Mouse (Mus musculus): Measurements from ENCODE around the gene Mfsd12.

Mfsd12 gene

DNA sequence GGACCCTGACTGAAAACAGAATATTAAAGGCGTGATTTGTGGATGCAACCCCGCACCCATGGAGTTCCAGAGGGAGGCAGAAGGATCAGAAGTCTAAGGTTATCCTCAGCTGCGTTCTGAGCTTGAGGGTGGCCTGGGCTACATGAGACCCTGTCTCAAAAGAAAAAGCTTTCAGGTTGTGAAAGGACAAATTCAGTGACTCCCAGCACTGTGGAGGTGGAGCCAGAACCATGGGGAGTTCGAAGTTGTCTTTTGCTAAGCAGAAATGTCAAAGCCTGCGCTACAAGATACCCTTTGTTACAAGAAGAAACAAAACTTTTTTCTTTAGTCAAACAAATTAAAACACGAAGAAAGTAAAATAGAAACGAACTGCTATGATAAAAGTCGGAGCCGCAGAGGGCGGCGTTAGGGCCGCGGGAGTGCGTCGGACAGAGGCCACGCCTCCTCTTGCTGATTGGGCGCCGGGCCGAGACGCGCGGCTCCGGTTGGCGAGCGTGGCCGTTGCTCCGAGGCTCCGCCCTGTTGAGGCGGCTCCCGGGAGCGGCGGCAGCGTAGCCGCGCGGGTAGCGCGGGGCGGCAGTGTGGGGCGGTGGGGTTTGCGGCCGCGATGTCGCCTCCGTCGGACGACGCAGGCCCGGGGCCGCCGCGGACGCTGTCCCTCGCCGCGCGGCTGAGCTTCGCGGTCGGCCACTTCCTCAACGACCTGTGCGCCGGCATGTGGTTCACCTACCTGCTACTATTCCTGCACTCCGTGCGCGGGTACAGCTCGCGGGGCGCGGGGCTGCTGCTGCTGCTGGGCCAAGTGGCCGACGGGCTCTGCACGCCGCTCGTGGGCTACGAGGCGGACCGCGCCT, at the start of gene Mfsd12:
Gene Mfsd12, plus strand, starts transcription at position 501 of the 854 bp plus-strand sequence.
- DNase-seq (ENCODE audit: low spot score) = peak; percentile 91

DNA sequence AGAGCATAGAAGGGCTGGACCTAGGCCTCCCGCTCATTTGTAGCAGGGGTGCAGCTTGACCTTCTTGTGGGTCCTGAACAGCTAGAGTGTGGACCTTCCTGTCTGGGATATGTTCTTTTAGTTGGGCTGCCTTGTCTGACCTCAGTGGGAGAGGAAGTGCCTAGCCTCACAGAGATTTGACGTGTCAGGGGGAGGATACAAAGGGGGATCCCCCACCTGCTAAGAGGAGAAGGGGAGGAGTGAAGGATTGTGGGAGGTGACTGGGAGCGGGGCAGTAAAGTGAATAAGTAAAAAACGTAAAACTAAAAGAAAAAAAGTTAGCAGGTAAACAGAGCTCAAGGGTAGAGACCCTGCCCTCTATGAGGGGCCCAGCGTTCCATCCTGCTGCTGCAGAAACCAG, 47.7 kb upstream of the Mfsd12 start:
- DNase-seq (ENCODE audit: low spot score) = no peak

DNA sequence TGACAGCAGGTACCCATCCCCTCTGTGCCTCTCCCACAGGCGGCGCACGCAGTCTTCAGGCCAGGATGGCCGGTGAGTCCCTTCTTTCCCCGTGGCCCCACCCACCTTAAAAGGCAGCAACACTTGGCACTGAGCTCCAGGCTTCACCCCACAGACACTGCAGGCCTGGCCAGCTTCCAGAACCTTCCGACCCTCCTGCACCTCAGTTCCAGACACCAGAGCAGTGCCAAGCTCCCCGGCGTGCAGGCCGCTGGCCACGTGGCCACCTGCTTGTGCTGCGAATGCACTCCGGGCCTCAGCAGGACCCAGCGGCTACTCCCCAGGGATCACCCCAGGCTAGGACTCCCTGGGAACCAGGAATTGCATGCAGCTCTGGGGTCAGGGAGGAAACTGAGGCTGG, 43.7 kb upstream of the Mfsd12 start:
- no peak for DNase-seq (ENCODE audit: low spot score)

DNA sequence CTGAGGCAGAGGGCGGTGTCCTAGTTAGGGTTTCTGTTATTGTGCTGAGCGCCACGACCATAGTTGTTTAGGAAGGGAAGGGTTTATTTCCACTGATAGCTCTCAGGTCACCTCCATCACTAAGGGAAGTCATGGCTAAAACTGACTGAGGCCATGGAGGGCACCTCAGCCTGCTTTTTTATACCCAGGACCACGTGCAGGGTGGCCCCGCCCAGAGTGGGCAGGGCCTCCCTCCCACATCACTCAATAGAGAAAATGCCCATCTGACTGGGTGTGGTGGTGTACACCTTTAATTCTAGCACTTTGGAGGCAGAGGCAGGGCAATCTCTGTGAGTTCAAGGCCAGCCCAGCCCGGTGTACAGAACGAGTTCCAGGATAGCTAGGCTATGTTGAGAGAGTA, 43.1 kb upstream of the Mfsd12 start:
- DNase-seq (ENCODE audit: low spot score) = no peak

- DNase-seq (ENCODE audit: low spot score) = no peak
Observed at GRCm38 (mm10) chr10:81315587-81315986, 41.7 kb upstream of the Mfsd12 start.

DNA sequence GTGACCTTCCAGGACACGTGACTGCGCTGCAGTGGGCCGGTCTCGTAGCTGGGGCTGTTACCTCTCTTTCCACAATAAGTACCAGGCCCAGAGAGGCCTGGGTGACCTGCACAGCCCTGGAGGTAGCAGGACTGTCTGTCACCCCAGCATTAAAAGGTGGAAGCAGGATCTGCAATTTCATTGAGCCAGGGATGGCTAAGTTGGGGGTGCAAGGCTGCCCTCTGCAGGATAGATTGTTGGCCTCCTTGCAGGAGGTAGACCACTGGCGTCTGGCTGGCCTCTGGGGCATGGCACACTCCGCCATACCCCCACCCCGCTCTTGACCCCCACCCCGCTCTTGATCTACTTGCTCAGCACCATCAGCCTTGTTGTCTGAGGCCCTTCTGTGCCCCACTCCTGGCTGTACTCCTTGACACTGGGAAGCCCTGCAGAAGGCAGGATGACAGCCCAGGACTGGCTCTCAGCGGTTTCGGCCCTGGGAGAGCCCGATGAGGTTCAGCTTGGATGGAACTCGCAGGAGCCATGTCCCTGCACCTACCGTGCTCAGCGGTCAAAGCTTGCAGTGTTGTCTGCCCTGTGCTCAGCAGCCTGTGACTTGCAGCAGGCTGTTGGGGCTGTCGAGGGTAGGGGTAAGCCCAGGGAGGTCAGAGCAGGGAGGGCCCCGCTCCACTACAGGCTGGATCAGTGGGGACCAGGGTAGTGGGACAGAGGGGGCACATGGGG, 40.8 kb upstream of the Mfsd12 start:
- DNase-seq (ENCODE audit: low spot score) = no peak

DNA sequence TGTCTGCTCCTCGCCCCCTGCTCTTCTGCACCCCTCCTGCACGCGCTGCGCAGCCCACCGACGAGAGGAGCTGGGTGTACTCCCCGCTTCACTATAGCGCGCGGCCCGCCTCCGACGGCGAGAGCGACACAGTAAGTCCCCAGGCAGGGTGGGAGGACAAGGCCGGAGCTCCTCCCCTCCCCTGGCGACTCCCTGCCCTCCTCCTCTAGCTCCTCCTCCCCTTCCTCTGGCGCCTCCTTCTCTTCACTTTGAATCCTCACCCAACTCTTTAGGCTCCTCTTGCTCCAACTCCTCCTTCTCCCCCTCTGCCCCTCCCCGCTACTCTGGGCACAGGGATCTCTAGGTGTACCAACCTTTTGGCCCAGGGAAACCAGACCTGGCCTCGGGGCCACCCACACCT, 40.0 kb upstream of the Mfsd12 start:
- DNase-seq (ENCODE audit: low spot score) = peak; percentile 65

DNA sequence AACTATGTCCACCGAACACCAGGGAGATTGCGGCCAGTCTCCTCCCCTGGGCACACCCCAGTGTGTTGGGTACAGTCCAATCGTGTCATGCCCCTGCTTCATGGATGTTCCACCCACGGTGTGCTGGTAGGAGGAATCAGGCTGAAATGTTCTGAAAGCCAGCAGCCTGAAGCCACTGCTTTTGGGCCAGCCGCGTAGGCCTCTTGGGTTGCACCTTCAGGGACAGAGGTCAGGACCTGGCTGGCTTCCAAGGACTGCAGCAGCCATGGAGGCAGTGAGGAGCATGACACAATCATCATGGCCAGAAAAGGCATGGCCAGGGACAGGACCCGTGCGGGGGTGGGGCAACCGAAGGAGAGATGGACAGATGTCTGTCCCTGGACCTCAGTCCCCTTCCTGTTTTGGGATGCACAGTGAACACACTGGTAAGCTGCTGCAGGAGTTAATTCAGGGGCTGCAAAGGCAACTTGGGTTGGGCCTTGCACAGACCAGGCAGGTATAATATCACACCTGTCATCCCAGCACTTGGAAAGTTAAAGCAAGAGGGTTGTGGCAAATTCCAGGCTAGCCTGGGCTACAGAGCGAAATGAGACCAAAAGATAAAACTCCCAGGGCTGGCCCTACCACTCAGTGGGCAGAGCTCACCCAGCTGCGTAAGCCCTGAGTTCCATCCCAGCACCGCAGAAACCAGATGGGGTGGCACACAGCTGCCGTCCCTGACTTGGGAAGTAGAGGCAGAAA, 38.5 kb upstream of the Mfsd12 start:
- DNase-seq (ENCODE audit: low spot score) = peak; percentile 57

- no peak for DNase-seq (ENCODE audit: low spot score)
Observed at GRCm38 (mm10) chr10:81319330-81319699, 38.0 kb upstream of the Mfsd12 start.

DNA sequence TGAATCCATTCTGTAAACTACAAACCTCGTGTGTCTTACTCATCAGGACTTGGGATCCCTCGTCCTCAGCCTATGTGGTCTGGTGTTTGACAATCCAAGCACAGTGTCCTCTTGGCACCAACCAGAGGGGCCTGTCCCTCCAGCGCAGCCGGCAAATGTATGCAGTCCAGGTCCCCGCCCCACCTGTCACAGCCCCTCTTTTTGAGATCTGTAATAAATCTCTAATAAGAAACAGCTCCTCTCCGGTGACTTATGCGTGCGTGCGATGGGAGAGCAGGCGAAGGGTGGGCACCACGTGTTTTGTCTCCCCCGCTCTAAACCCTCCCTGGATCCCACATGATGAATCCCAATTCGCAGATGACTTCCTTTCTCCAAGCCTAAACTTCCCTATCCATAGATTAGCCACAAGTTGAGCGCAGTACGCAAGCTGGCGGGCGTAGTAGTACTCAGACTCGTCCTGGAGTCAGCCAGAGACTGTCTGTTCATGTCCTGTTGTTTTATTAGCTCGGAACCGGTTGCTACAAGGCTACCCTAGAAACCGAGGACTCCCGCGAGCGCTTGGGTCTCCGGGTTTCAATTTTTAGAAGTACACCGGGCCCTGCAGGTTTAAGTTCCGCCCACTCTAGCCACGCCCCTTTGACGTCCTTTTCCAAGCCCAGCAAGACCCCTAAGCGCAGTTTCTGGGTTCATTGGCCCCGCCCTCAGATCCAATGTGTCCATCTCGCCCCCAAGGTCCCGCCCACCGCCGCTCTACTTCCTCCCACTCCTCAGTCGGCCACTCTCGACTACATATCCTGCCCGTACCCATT, 37.3 kb upstream of the Mfsd12 start:
- peak; percentile 96 for DNase-seq (ENCODE audit: low spot score)

DNA sequence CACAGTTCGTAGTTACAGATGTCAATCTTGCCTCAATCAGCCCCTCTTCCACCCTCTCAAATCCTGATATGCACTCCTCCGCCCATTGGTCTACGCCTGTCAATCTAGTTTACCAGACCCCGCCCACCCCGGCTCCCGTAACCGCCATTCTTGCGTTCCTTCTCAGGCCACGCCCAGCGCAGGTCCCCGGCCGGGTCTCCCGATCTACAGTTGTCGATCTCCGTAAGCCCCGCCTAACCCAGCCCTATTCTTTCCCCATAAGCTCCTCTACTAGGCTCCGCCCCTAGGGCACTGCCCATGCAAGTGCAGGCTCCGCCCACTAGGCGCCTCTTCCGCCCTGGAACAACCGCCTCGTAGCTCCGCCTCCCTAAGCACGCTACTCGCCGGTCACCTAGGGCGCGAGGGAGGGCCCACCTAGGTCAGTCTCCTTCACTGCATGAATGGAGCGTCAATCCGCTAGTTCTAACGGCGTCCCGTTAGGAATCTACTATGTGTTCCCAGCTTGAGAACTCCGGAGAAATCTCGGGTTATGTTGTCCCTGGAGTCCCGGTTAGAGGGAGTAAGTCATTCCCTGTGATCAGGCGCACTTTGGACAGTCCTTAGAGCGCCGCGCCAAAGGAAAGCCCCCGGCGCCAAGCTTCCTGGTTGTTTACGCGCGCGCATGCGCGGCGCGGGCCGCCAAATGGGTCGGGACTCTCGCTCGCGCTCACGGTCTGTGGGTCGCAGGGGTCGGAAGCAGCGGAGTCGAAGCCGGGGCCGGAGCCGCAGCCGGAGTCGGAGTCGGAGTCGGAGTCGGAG, 36.5 kb upstream of the Mfsd12 start, which contains the start of gene Cactin:
Gene Cactin, plus strand, starts transcription at position 554 of the 798 bp plus-strand sequence.
- peak; percentile 99 for DNase-seq (ENCODE audit: low spot score)

GRCm38 (mm10) chr10:81321436-81321835, 35.9 kb upstream of the Mfsd12 start:
- no peak for DNase-seq (ENCODE audit: low spot score)

GRCm38 (mm10) chr10:81322444-81322843, 34.8 kb upstream of the Mfsd12 start:
- DNase-seq (ENCODE audit: low spot score) = no peak

DNA sequence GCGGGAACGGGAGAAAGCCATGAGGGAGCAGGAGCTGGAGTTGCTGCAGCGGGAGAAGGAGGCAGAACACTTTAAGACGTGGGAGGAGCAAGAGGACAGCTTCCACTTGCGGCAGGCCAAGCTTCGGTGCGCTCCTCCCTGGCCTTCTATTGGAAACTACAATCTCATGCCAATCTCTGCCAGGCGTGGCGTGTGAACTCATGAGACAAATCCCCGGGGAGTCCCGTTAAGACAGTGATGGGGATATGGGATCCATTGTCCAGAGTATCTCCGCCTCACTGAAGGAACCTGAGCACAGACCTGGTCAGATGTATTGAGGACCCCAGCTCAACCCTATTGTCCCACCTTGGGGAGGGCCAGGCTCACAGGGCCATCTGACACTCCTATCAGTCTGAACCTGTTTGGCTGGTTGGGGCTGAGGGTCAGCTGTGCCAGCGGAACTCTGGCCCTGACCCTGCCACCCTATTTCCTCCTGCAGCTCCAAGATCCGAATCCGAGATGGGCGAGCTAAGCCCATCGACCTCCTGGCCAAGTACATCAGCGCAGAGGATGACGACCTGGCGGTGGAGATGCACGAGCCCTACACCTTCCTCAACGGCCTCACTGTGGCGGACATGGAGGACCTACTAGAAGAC, 34.0 kb upstream of the Mfsd12 start:
- DNase-seq (ENCODE audit: low spot score) = no peak

DNA sequence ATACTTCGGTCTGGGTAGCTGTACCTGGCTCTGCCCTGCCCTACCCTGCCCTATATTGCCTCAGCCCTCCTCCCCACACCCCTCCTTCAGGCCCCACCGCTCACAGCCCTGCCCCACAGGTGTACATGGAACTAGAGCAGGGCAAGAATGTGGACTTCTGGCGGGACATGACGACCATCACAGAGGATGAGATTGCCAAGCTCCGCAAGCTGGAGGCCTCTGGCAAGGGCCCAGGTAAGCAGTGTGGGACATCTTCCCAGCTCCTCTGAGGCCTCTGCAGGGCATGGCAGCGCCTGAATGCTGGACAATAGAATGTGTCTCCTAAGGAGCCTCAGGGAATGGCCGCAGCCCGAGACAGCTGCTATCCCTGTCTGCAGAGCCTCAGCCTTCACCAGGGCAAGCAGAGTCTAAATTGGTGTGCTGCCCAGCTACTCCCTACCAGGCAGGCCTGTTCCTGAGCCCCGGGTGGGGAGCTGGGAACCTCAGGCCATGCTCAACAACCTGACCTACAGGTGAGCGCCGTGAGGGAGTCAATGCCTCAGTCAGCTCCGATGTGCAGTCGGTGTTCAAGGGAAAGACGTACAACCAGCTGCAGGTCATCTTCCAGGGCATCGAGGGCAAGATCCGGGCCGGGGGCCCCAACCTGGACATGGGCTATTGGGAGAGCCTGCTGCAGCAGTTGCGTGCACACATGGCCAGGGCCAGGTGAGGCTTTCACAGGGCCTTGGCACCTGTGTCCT, 33.3 kb upstream of the Mfsd12 start:
- DNase-seq (ENCODE audit: low spot score) = no peak

GRCm38 (mm10) chr10:81325176-81325575, 32.1 kb upstream of the Mfsd12 start:
- DNase-seq (ENCODE audit: low spot score) = no peak

GRCm38 (mm10) chr10:81325781-81326180, 31.5 kb upstream of the Mfsd12 start:
- no peak for DNase-seq (ENCODE audit: low spot score)

DNA sequence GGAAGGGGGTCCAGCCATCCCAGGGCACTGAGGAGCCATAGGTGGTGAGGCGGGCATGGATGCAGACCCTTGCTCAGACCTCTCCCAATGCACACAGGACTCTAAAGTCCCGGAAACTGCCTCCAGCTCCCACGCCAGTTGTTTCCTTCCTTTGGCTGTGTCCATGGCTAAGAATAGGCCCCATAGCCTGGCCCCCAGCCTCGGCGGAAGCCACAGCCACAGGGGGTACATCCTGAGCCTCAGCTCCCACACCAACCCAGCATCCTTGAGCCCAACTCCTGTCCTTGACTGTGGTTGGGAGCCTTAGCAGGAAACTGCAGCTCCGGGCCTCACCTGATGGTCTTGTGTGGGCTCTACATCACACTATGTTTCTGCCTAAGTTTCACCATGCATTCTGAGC, 30.4 kb upstream of the Mfsd12 start:
- no peak for DNase-seq (ENCODE audit: low spot score)

DNA sequence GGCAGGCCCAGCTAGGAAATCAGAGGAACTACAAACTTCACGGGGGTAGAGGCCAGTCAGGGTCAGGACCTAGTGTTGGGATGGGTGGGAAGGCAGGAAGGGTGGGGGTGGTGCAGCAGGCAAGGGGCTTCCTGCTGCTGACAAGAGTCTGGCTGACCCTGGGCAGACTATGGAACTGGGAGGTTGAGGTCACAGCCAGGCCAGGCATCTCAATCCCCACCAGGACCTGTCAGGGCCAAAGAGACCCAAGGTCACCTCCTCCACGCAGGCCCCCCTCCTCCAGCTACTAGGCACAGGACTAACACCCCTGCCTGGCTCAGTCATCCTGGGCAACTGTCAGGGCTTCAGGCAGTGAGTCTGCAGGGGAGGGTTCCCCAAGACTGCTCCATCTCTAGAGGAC, 29.3 kb upstream of the Mfsd12 start:
- DNase-seq (ENCODE audit: low spot score) = no peak

DNA sequence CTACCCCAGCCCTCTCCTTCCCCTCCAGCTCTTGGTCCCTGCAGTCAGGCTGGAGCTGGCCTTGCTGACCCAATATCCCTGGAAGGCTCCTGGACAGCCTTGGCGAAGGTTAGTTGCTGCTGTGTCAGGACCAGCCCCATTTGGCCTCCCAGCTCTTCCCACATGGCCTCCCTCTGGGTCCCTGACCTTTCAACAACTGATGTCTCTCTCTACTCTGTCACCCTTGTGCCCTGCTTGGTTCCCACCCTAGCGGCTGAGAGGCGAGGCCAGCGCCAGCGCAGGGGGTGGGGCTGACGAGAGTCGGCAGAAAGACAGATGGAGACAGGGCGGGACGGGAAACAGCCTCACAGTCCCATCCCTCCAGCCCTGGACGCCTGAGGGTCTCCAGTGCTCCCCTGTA, 28.9 kb upstream of the Mfsd12 start, which contains the start of gene Tbxa2r:
Gene Tbxa2r, plus strand, starts transcription at position 346 of the 400 bp plus-strand sequence.
- peak; percentile 50 for DNase-seq (ENCODE audit: low spot score)

All from ovary, postnatal 36 days (tissue).